Mouse (Mus musculus) erythroblast, adult 5-6 weeks (primary cell): ENCODE data around the gene Rplp0. TPM values are rescaled to one million over a fixed set of nuclear protein-coding genes. Genes with fewer than 3 reads are reported as not detected.
"Not testable (repeated sequence)": the region's sequence is repeated elsewhere in the genome, so short reads cannot be mapped to it uniquely, and the experiment has no call there.

Experiments
- ATAC-seq: replicated peaks from 2 replicates; pipeline ENCODE4 v1.8.0; 2016; ENCODE audit warnings: moderate number of reproducible peaks, mild to moderate bottlenecking, moderate TSS enrichment, inconsistent platforms; ENCODE audit not compliant: poor library complexity, low FRiP score, severe bottlenecking
- total RNA-seq, 2 experiments: library from RNA; stranded (forward) in 1 of 2; stranded (reverse) in 1 of 2; fragments of 150-400 nt in 1 of 2; fragments of 200-764, 138-1000 nt in 1 of 2; gene quantifications; 2 replicates each; pipeline versions ENCODE4 v1.2.3 to v1.2.4; 2015 to 2017; ENCODE audit warnings: low replicate concordance in 2 of 2

The Rplp0 gene
- total RNA-seq (2015; ENCODE audit: low replicate concordance) (681 and 822 TPM in 2 replicates), total RNA-seq (2017; ENCODE audit: low replicate concordance) (339 and 478 TPM in 2 replicates)

- peak; percentile 97 for ATAC-seq
Measured at GRCm38 (mm10) chr5:115559237-115560101, at the start of gene Rplp0. Gene Rplp0 (plus strand): TSS chr5:115559467.

- no peak for ATAC-seq
Measured at GRCm38 (mm10) chr5:115509790-115510689, 49.2 kb upstream of the Rplp0 start.

- ATAC-seq = no peak
Measured at GRCm38 (mm10) chr5:115512375-115512774, 46.9 kb upstream of the Rplp0 start.

GRCm38 (mm10) chr5:115513246-115513645 lies 46.0 kb upstream of the Rplp0 start:
- ATAC-seq = no peak

GRCm38 (mm10) chr5:115513721-115514120 lies 45.5 kb upstream of the Rplp0 start:
- ATAC-seq = no peak

GRCm38 (mm10) chr5:115514346-115514745 lies 44.9 kb upstream of the Rplp0 start:
- no peak for ATAC-seq

- ATAC-seq = no peak
Measured at GRCm38 (mm10) chr5:115514896-115515587, 44.2 kb upstream of the Rplp0 start.

- ATAC-seq = no peak
Measured at GRCm38 (mm10) chr5:115516081-115516907, 43.0 kb upstream of the Rplp0 start.

GRCm38 (mm10) chr5:115516908-115517307 lies 42.4 kb upstream of the Rplp0 start:
- no peak for ATAC-seq

GRCm38 (mm10) chr5:115517501-115517900 lies 41.8 kb upstream of the Rplp0 start:
- no peak for ATAC-seq

- not testable (repeated sequence) for ATAC-seq
Measured at GRCm38 (mm10) chr5:115518214-115518613, 41.1 kb upstream of the Rplp0 start.

- ATAC-seq = no peak
Measured at GRCm38 (mm10) chr5:115520325-115520869, 38.9 kb upstream of the Rplp0 start.

- peak; percentile 51; the same call in 1 of the 2 replicates for ATAC-seq
Measured at GRCm38 (mm10) chr5:115521553-115522461, 37.5 kb upstream of the Rplp0 start.

GRCm38 (mm10) chr5:115522531-115522930 lies 36.7 kb upstream of the Rplp0 start:
- ATAC-seq = no peak

GRCm38 (mm10) chr5:115522981-115523499 lies 36.2 kb upstream of the Rplp0 start:
- no peak for ATAC-seq

GRCm38 (mm10) chr5:115523971-115524370 lies 35.3 kb upstream of the Rplp0 start:
- ATAC-seq = no peak

GRCm38 (mm10) chr5:115524471-115524870 lies 34.8 kb upstream of the Rplp0 start:
- ATAC-seq = no peak
